Mouse (Mus musculus) MEL (cell line): ENCODE results near the gene Tatdn3. TPM values are rescaled to one million over a fixed set of nuclear protein-coding genes. Genes with fewer than 3 reads are reported as not detected.

Experiments used
- DNase-seq: peaks from one replicate; pipeline ENCODE4 v3.0.0; 2011; ENCODE audit warnings: low read depth, low spot score
- H3K27ac ChIP-seq: 2 replicates; pipeline ENCODE4 v1.5.1; 2012; ENCODE audit warnings: low read depth, mild to moderate bottlenecking, control low read depth, low read length, moderate library complexity; ENCODE audit not compliant: control insufficient read depth
- H3K27me3 ChIP-seq, 2 experiments: fragments of 150-350 bp in 1 of 2; sonication (generic) in 1 of 2; 2 replicates each; pipeline ENCODE4 v1.6.1; 2012; ENCODE audit warnings: low read length in 2 of 2, mild to moderate bottlenecking in 2 of 2, improper control_type of control experiment in 1 of 2, moderate library complexity in 1 of 2; ENCODE audit not compliant: insufficient read depth in 2 of 2, control insufficient read depth in 1 of 2
- H3K36me3 ChIP-seq, 2 experiments: 2 replicates each; pipeline ENCODE4 v1.6.1; 2012 to 2014; ENCODE audit warnings: low read length in 2 of 2, improper control_type of control experiment in 1 of 2, inconsistent platforms in 1 of 2, mild to moderate bottlenecking in 1 of 2; ENCODE audit not compliant: insufficient read depth in 2 of 2, control insufficient read depth in 1 of 2
- H3K4me1 ChIP-seq, 2 experiments: fragments of 150-350 bp in 1 of 2; sonication (generic) in 1 of 2; 2 replicates each; pipeline ENCODE4 v1.6.1; 2012; ENCODE audit warnings: low read length in 2 of 2, improper control_type of control experiment in 1 of 2, mild to moderate bottlenecking in 1 of 2; ENCODE audit not compliant: insufficient read depth in 2 of 2, control insufficient read depth in 1 of 2
- H3K4me3 ChIP-seq, 2 experiments: fragments of 150-350 bp in 1 of 2; sonication (generic) in 1 of 2; 2 replicates each; pipeline ENCODE4 v1.5.1; 2012; ENCODE audit warnings: low read depth in 2 of 2, low read length in 2 of 2, mild to moderate bottlenecking in 2 of 2, moderate library complexity in 2 of 2, control low read depth in 1 of 2, improper control_type of control experiment in 1 of 2; ENCODE audit not compliant: control insufficient read depth in 1 of 2, insufficient read depth in 1 of 2
- H3K79me2 ChIP-seq: 2 replicates; pipeline ENCODE4 v1.6.1; 2012; ENCODE audit warnings: mild to moderate bottlenecking, low read length, moderate library complexity; ENCODE audit not compliant: control insufficient read depth, poor library complexity, insufficient read depth
- H3K9ac ChIP-seq: 2 replicates; pipeline ENCODE4 v1.6.1; 2012; ENCODE audit warnings: low read depth, mild to moderate bottlenecking, control low read depth, low read length, moderate library complexity; ENCODE audit not compliant: control insufficient read depth, poor library complexity, severe bottlenecking
- H3K9me3 ChIP-seq: fragments of 150-350 bp; sonication (generic); replicated peaks from 2 replicates; pipeline ENCODE4 v1.6.1; 2012; ENCODE audit warnings: mild to moderate bottlenecking, low read length, improper control_type of control experiment, moderate library complexity; ENCODE audit not compliant: insufficient read depth
- CHD2 ChIP-seq: IDR thresholded peaks from 2 replicates; pipeline ENCODE4 v1.6.1; 2011; ENCODE audit warnings: low read length, improper control_type of control experiment
- CTCF ChIP-seq, 3 experiments: IDR thresholded peaks in 2 of 3; conservative IDR thresholded peaks in 1 of 3; 2 replicates each; pipeline ENCODE4 v1.5.1; 2011 to 2012; ENCODE audit warnings: low read length in 3 of 3, low read depth in 2 of 3, mild to moderate bottlenecking in 2 of 3, improper control_type of control experiment in 1 of 3, inconsistent platforms in 1 of 3, mixed read lengths in 1 of 3, moderate library complexity in 1 of 3; ENCODE audit not compliant: control insufficient read depth in 1 of 3, insufficient read depth in 1 of 3, poor library complexity in 1 of 3, severe bottlenecking in 1 of 3
- ELF1 ChIP-seq: IDR thresholded peaks from 2 replicates; pipeline ENCODE4 v1.6.1; 2014; ENCODE audit warnings: low read depth, mild to moderate bottlenecking, inconsistent platforms, low read length, improper control_type of control experiment, moderate library complexity
- ETS1 ChIP-seq: IDR thresholded peaks from 2 replicates; pipeline ENCODE4 v1.6.1; 2012; ENCODE audit warnings: low read depth, mild to moderate bottlenecking, inconsistent platforms, low read length, improper control_type of control experiment, moderate library complexity
- HCFC1 ChIP-seq: IDR thresholded peaks from 2 replicates; pipeline ENCODE4 v1.6.1; 2012; ENCODE audit warnings: low read depth, mild to moderate bottlenecking, inconsistent platforms, low read length, improper control_type of control experiment, moderate library complexity
- POLR2AphosphoS2 ChIP-seq: IDR thresholded peaks from 2 replicates; pipeline ENCODE4 v1.6.1; 2011; ENCODE audit warnings: low read length, improper control_type of control experiment
- POLR2AphosphoS5 ChIP-seq: IDR thresholded peaks from 2 replicates; pipeline ENCODE4 v1.6.1; 2012; ENCODE audit warnings: low read depth, borderline replicate concordance, mild to moderate bottlenecking, inconsistent platforms, low read length, moderate library complexity, mixed read lengths
- TAL1 ChIP-seq: IDR thresholded peaks from 2 replicates; pipeline ENCODE4 v1.6.1; 2012; ENCODE audit warnings: mild to moderate bottlenecking, inconsistent platforms, low read length, moderate library complexity, mixed read lengths
- USF1 ChIP-seq: IDR thresholded peaks from 2 replicates; pipeline ENCODE4 v1.6.1; 2014; ENCODE audit warnings: low read depth, mild to moderate bottlenecking, inconsistent platforms, low read length, improper control_type of control experiment, moderate library complexity
- ZC3H11A ChIP-seq: IDR thresholded peaks from 2 replicates; pipeline ENCODE4 v1.6.1; 2012; ENCODE audit warnings: low read depth, mild to moderate bottlenecking, inconsistent platforms, low read length, improper control_type of control experiment
- ZNF384 ChIP-seq: IDR thresholded peaks from 2 replicates; pipeline ENCODE4 v1.6.1; 2012; ENCODE audit warnings: low read depth, mild to moderate bottlenecking, inconsistent platforms, low read length, improper control_type of control experiment
- polyA plus RNA-seq, 2 experiments: library from polyadenylated mRNA; stranded (reverse) in 1 of 2; unstranded in 1 of 2; fragments of >175 nt in 1 of 2; fragments of >200 nt in 1 of 2; gene quantifications; 2 replicates each; pipeline versions ENCODE4 v1.2.1 to v1.2.4; 2012; ENCODE audit warnings: low replicate concordance in 2 of 2, low read depth in 1 of 2; ENCODE audit not compliant: insufficient read length in 2 of 2, insufficient read depth in 1 of 2, missing spikeins in 1 of 2
- total RNA-seq: library from RNA; depleted of rRNA; stranded (reverse); fragments of 300-350 nt; gene quantifications from 2 replicates; pipeline ENCODE4 v1.2.3, GENCODE M21; 2012

Tatdn3 gene
- total and polyA plus RNA-seq, 3 experiments = 14.5 to 19.0 TPM; not detected in 1

DNA sequence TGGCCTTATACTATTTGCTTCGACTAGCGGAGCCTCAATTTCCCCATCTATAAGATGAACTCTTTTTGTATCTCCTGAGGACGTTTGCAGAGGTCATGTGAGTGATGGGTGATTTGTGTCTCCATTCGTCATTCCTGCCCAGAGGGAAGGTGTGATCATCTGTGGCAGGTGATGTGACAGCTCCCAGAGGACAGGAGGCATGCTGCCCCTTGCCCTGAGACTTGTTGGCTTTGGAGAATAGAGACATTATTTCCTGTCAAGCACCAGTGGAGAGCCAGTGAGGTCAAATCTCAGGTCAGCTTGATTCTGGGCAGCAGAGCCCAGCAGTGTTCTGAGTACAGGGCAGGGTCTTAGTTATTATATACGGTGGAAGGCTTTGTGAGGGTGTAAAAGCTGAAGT lies 36.4 kb upstream of the Tatdn3 start:
- TF ChIP-seq HCFC1 = no peak
- Histone ChIP-seq H3K27ac (no peak overlapping the region), H3K9me3 (no peaks in the 10 kb centered on the region), H3K27me3 (no peaks in the 10 kb centered on the region), H3K4me1 (peaks cover 3 to 30% of the 10 kb centered on the region in 2 experiments), H3K4me3 (no peak overlapping the region), H3K79me2 (no peaks in the 10 kb centered on the region), H3K36me3 (peaks cover 0 to 2% of the 10 kb centered on the region in 2 experiments; a peak in 2 of 4 replicates), H3K9ac (no peak overlapping the region)
- no peak for DNase-seq

DNA sequence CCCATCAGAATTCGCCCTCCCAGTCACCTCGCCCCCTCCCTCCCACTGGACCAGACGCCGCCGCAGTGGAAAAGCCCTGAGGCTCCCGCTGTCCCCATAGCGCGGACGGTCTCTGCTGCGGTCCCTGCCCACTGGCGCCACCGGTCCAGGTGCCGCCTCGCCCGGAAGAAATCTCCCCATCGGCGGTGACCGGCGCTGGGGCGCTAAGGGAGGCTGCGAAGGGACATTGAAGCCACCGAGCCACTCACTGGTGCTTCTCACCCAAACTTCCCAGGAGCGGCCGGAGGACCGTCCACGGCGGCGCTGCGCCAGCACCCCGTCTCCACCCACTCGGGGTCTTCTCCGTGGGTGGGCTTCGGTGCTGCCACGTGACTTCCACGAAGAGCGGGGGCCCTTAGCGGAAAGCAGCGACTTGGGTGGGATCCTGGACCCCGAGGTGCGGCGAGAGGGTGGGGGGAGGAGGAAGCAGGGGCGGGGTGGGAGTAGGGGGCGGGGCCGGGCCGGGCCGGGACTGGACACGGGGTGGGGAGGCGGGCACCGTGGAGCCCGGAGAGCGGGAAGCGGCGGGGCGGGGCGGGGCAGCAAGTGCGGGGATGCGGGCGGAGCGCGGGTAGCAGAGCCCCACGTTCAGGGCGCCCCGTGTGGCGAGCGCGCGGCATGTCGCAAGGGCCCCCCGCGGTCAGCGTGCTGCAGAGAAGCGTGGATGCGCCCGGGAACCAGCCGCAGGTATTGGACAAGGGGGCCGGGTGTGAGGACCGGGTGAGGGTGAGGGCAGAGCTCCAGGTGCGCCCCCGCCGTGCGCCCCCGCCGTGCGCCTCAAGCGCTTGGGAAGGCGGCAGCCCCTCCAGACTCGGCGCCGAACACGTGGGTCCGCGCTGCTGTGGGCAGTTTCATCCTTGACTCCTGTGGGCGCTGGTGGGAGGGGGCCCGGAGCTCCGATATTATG lies 35.3 kb upstream of the Tatdn3 start, which contains the start of gene Batf3:
Gene Batf3, plus strand, starts transcription at position 46 of the 946 bp plus-strand sequence.
- peak; percentile 49 for DNase-seq
- H3K27me3 ChIP-seq = no peaks in the 10 kb centered on the region
- no peak for TF ChIP-seq ETS1
- TF ChIP-seq CTCF (IDR thresholded peaks at IDR 0.05 in 2 of 3, conservative IDR thresholded peaks at IDR 0.05 in 1 of 3; ENCODE audit: control insufficient read depth in 1 of 3, insufficient read depth in 1 of 3, low read depth in 2 of 3, low read length in 3 of 3, poor library complexity in 1 of 3, severe bottlenecking in 1 of 3) = peak in 2 of 3 experiments; percentile 20 to 53; a peak in 4 of 6 replicates
- no peak for TF ChIP-seq TAL1
- no peak for TF ChIP-seq POLR2AphosphoS5
- peak; percentile 49 for TF ChIP-seq USF1
- no peak for TF ChIP-seq HCFC1
- TF ChIP-seq CHD2 = no peak
- TF ChIP-seq ZC3H11A = no peak
- no peak for TF ChIP-seq POLR2AphosphoS2
- TF ChIP-seq, all 39 proteins: peak for 2
- peaks cover 0 to 11% of the 10 kb centered on the region in 2 experiments; a peak in 2 of 4 replicates for H3K36me3 ChIP-seq
- no peaks in the 10 kb centered on the region for H3K9me3 ChIP-seq
- H3K4me1 ChIP-seq = peaks cover 10 to 40% of the 10 kb centered on the region in 2 experiments
- no peaks in the 10 kb centered on the region for H3K79me2 ChIP-seq
- H3K4me3 ChIP-seq = peak within 1 kb of the TSS; percentile 53 to 57; a peak in 3 of 4 replicates
- peak within 1 kb of the TSS; percentile 53 for H3K9ac ChIP-seq
- H3K27ac ChIP-seq = no peak within 1 kb of the TSS

DNA sequence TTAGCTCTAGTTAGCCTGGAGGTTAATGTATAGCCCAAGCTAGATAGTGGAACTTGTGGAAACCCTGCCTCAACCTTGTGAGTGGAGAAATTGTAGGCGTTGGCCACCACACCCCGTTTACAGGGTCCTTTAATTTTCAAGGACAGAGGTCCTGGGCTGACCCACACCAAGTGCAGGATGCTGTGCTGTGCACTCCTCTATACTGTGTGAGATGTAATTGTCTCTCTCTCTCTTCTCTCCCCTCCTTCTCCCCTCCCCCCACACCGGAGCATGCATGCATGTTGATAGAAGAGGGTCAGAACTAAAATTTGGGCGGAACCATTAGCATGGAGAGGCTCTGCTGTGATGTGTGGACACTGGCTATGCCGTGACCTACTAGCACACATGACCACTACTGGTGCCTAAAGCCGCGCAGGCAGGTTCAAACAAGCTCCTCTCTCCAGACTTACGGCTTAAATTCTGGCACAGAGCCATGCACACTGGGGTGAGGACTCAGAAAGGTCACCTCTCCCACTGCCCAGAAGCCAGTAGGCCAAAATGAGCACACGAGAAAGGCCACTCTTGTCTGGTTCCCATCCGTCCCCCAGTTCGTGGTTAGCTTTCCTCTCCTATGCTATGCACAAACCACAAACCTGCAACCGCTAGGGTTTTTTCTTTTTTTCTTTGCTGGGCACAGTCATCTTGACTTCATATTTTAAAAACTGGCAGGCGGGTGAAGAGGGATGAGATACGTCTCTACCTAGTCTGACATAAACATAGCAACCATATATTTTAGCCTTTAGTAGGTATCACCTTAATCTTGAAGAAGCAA lies 34.3 kb upstream of the Tatdn3 start:
- H3K4me3 ChIP-seq = no peak overlapping the region
- H3K27ac ChIP-seq = no peak overlapping the region

More for the DNA sequence above, 34.3 kb upstream of the Tatdn3 start:
- no peak overlapping the region for H3K9ac ChIP-seq
- DNase-seq = peak; percentile 46
- peaks cover 0 to 14% of the 10 kb centered on the region in 2 experiments; a peak in 2 of 4 replicates for H3K36me3 ChIP-seq
- H3K27me3 ChIP-seq = no peaks in the 10 kb centered on the region
- no peaks in the 10 kb centered on the region for H3K79me2 ChIP-seq
- no peaks in the 10 kb centered on the region for H3K9me3 ChIP-seq
- peaks cover 12 to 48% of the 10 kb centered on the region in 2 experiments for H3K4me1 ChIP-seq
- TF ChIP-seq ZNF384 (peak; percentile 66), ELF1 (no peak), ETS1 (no peak)
